Comparison of ENCODE assay signal across 8 mouse cellular contexts in the genomic region with DNA sequence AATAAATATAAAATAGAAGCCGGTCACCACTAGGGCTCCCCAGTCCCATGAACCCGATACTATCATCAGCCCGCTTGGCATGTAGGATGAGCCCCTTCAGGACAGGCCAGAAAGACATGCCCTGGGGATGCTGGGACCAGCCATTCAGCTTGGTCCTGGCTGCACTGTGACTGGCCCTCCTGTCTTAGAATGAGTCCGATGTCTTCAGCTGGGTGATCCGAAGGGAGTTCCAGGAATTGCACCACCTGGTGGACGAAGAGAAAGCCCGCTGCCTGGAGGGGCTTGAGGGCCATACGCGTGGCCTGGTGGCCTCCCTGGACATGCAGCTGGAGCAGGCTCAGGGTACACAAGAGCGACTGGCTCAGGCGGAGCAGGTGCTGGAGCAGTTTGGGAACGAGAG. TPM values are rescaled to one million over a fixed set of nuclear protein-coding genes. Genes with fewer than 3 reads are reported as not detected.
DNase-seq lines count a peak whose midpoint lies in the region; ATAC-seq and TF ChIP-seq lines count a peak whose summit lies in the region.

No protein-coding gene starts in this region.

- H3K4me3 ChIP-seq in hindbrain, embryonic 11.5 days (ENCODE audit: low read depth, low read length): no peak overlapping the region
- H3K4me3 ChIP-seq in hindbrain, embryonic 13.5 days: no peak overlapping the region
- H3K4me3 ChIP-seq in ES-Bruce4 (ENCODE audit: low read depth, low read length): no peak overlapping the region
- H3K4me3 ChIP-seq in cortical plate, adult 2 months (ENCODE audit: insufficient read depth, low read length): no peak overlapping the region
- H3K4me3 ChIP-seq in liver, embryonic 11.5 days (ENCODE audit: low read depth, low read length): no peak overlapping the region

- ATAC-seq in hindbrain, embryonic 11.5 days (ENCODE audit: low FRiP score): no peak
- no peak for ATAC-seq in hindbrain, embryonic 13.5 days (ENCODE audit: low FRiP score)
- ATAC-seq in liver, embryonic 11.5 days (replicated peaks; ENCODE audit: low FRiP score): no peak; the same call in 1 of the 2 replicates

- H3K27me3 ChIP-seq in hindbrain, embryonic 11.5 days (ENCODE audit: control insufficient read depth, insufficient read depth, low read length): no peaks in the 10 kb centered on the region
- H3K27me3 ChIP-seq in hindbrain, embryonic 13.5 days: peaks cover 7% of the 10 kb centered on the region; the same call in 1 of the 2 replicates
- no peaks in the 10 kb centered on the region for H3K27me3 ChIP-seq in ES-Bruce4 (ENCODE audit: control insufficient read depth, insufficient read depth, low read length, poor library complexity, severe bottlenecking)
- H3K27me3 ChIP-seq in liver, embryonic 11.5 days (replicated peaks; ENCODE audit: control insufficient read depth, insufficient read depth, low read length): no peaks in the 10 kb centered on the region

- H3K9me3 ChIP-seq in hindbrain, embryonic 11.5 days (ENCODE audit: control insufficient read depth, low read length): no peaks in the 10 kb centered on the region
- no peaks in the 10 kb centered on the region for H3K9me3 ChIP-seq in hindbrain, embryonic 13.5 days
- no peaks in the 10 kb centered on the region for H3K9me3 ChIP-seq in ES-Bruce4 (replicated peaks; ENCODE audit: control insufficient read depth, insufficient read depth, low read length, poor library complexity, severe bottlenecking)
- no peaks in the 10 kb centered on the region for H3K9me3 ChIP-seq in liver, embryonic 11.5 days (ENCODE audit: control insufficient read depth, low read length)

- H3K4me1 ChIP-seq in hindbrain, embryonic 11.5 days (replicated peaks; ENCODE audit: control insufficient read depth, insufficient read depth, low read length): no peaks in the 10 kb centered on the region
- H3K4me1 ChIP-seq in hindbrain, embryonic 13.5 days (replicated peaks): no peaks in the 10 kb centered on the region
- no peaks in the 10 kb centered on the region for H3K4me1 ChIP-seq in ES-Bruce4 (ENCODE audit: control insufficient read depth, insufficient read depth, low read length)
- no peaks in the 10 kb centered on the region for H3K4me1 ChIP-seq in cortical plate, adult 2 months (ENCODE audit: control insufficient read depth, insufficient read depth, low read length)
- no peaks in the 10 kb centered on the region for H3K4me1 ChIP-seq in liver, embryonic 11.5 days (replicated peaks; ENCODE audit: control insufficient read depth, insufficient read depth, low read length)

- H3K36me3 ChIP-seq in hindbrain, embryonic 11.5 days (ENCODE audit: control insufficient read depth, insufficient read depth, low read length): no peaks in the 10 kb centered on the region
- no peaks in the 10 kb centered on the region for H3K36me3 ChIP-seq in hindbrain, embryonic 13.5 days
- H3K36me3 ChIP-seq in ES-Bruce4 (ENCODE audit: control insufficient read depth, insufficient read depth, low read length, poor library complexity, severe bottlenecking): no peaks in the 10 kb centered on the region
- no peaks in the 10 kb centered on the region for H3K36me3 ChIP-seq in liver, embryonic 11.5 days (ENCODE audit: control insufficient read depth, insufficient read depth, low read length)

- no peak overlapping the region for H3K27ac ChIP-seq in hindbrain, embryonic 11.5 days (ENCODE audit: low read depth, low read length)
- no peak overlapping the region for H3K27ac ChIP-seq in hindbrain, embryonic 13.5 days
- no peak overlapping the region for H3K27ac ChIP-seq in ES-Bruce4 (ENCODE audit: insufficient read depth, low read length)
- H3K27ac ChIP-seq in cortical plate, adult 2 months (ENCODE audit: insufficient read depth, low read length): no peak overlapping the region
- H3K27ac ChIP-seq in liver, embryonic 11.5 days (ENCODE audit: low read depth, low read length): no peak overlapping the region

- no peak for TF ChIP-seq EP300 in ES-Bruce4 (IDR thresholded peaks at IDR 0.05; ENCODE audit: insufficient read depth, low read depth, low read length)

- no peak overlapping the region for H3K4me2 ChIP-seq in hindbrain, embryonic 11.5 days (replicated peaks; ENCODE audit: low read depth, low read length)
- no peak overlapping the region for H3K4me2 ChIP-seq in hindbrain, embryonic 13.5 days
- H3K4me2 ChIP-seq in liver, embryonic 11.5 days: no peak overlapping the region

- DNase-seq in hindbrain, embryonic 11.5 days (ENCODE audit: low spot score): peak; percentile 74
- DNase-seq in liver, embryonic 11.5 days (ENCODE audit: low spot score): peak; percentile 51
- DNase-seq in gastrocnemius, postnatal 4 days (ENCODE audit: low spot score in 2 of 2): no peak
- no peak for DNase-seq in urinary bladder, adult 18-20 months (ENCODE audit: low spot score in 2 of 2)
- DNase-seq in left cerebral cortex, adult 18-20 months (ENCODE audit: low spot score in 2 of 2): no peak

- WGBS in hindbrain, embryonic 11.5 days: 35% methylated on average over 12 of the region's 12 CpGs
- 32% methylated on average over 12 of the region's 12 CpGs for WGBS in hindbrain, embryonic 13.5 days
- 31% methylated on average over 12 of the region's 12 CpGs for WGBS in liver, embryonic 11.5 days

- H3K9ac ChIP-seq in hindbrain, embryonic 11.5 days (ENCODE audit: low read depth, low read length): no peak overlapping the region
- no peak overlapping the region for H3K9ac ChIP-seq in hindbrain, embryonic 13.5 days
- no peak overlapping the region for H3K9ac ChIP-seq in ES-Bruce4 (ENCODE audit: low read depth, poor library complexity, severe bottlenecking)
- H3K9ac ChIP-seq in liver, embryonic 11.5 days (ENCODE audit: low read depth, low read length): no peak overlapping the region

- peak; percentile 78 for TF ChIP-seq CTCF in ES-Bruce4 (IDR thresholded peaks at IDR 0.05; ENCODE audit: low read depth, low read length)
- TF ChIP-seq CTCF in cortical plate, adult 2 months (IDR thresholded peaks at IDR 0.05; ENCODE audit: extremely low read depth, insufficient read depth, low read length): peak; percentile 47

- TF ChIP-seq POLR2A in ES-Bruce4 (IDR thresholded peaks at IDR 0.05; ENCODE audit: insufficient read depth, low read length): no peak
- no peak for TF ChIP-seq POLR2A in cortical plate, adult 2 months (IDR thresholded peaks at IDR 0.05; ENCODE audit: extremely low read depth, insufficient read depth, low read length)

RNA-seq across cellular contexts. Expression of a gene that starts 6.2 kb away (rescaled TPM):
- 26.8 and 27.8 TPM in 2 replicates for polyA plus RNA-seq in hindbrain, embryonic 11.5 days (2014; fragmentation: Nextera tagmentation; extraction: Ambion mirVana)
- polyA plus RNA-seq in hindbrain, embryonic 13.5 days (2015; fragmentation: Nextera tagmentation; extraction: Ambion mirVana): 31.1 and 31.2 TPM in 2 replicates
- 18.8 and 21.8 TPM in 2 replicates for polyA plus RNA-seq in ES-Bruce4 (2011; ENCODE audit: insufficient read depth, insufficient read length, low read depth, missing spikeins)
- polyA plus RNA-seq in cortical plate, adult 2 months (2012; rRNA removed): 33.6 and 34.4 TPM in 2 replicates
- 32.7 and 42.2 TPM in 2 replicates for polyA plus RNA-seq in liver, embryonic 11.5 days (2014; fragmentation: Nextera tagmentation; extraction: Ambion mirVana)
- total RNA-seq in gastrocnemius, postnatal 4 days (2021): 10 to 100 TPM; 12.4 to 14.2 TPM
- 10 to 100 TPM; 20.4 to 25.0 TPM for total RNA-seq in left cerebral cortex, adult 18-20 months (2021)

RNA-seq across cellular contexts. Expression of a gene that starts 10.4 kb away (rescaled TPM):
- 0.15 TPM in 1 of 2 replicates, not detected in the other for polyA plus RNA-seq in hindbrain, embryonic 11.5 days (2014; fragmentation: Nextera tagmentation; extraction: Ambion mirVana)
- polyA plus RNA-seq in hindbrain, embryonic 13.5 days (2015; fragmentation: Nextera tagmentation; extraction: Ambion mirVana): not detected in 2 replicates
- not detected in 2 replicates for polyA plus RNA-seq in ES-Bruce4 (2011; ENCODE audit: insufficient read depth, insufficient read length, low read depth, missing spikeins)
- polyA plus RNA-seq in cortical plate, adult 2 months (2012; rRNA removed): not detected in 2 replicates
- polyA plus RNA-seq in liver, embryonic 11.5 days (2014; fragmentation: Nextera tagmentation; extraction: Ambion mirVana): not detected in 2 replicates
- not detected for total RNA-seq in gastrocnemius, postnatal 4 days (2021)
- not detected for total RNA-seq in left cerebral cortex, adult 18-20 months (2021)

RNA-seq across cellular contexts. Expression of a gene that starts 13.7 kb away (rescaled TPM):
- polyA plus RNA-seq in hindbrain, embryonic 11.5 days (2014; fragmentation: Nextera tagmentation; extraction: Ambion mirVana): 0.26 TPM in 1 of 2 replicates, not detected in the other
- 0.13 and 0.28 TPM in 2 replicates for polyA plus RNA-seq in hindbrain, embryonic 13.5 days (2015; fragmentation: Nextera tagmentation; extraction: Ambion mirVana)
- polyA plus RNA-seq in ES-Bruce4 (2011; ENCODE audit: insufficient read depth, insufficient read length, low read depth, missing spikeins): 0.49 and 0.55 TPM in 2 replicates
- 0.11 and 0.13 TPM in 2 replicates for polyA plus RNA-seq in cortical plate, adult 2 months (2012; rRNA removed)
- polyA plus RNA-seq in liver, embryonic 11.5 days (2014; fragmentation: Nextera tagmentation; extraction: Ambion mirVana): 0.40 TPM in 1 of 2 replicates, not detected in the other
- total RNA-seq in gastrocnemius, postnatal 4 days (2021): under 1 TPM; 0.32 to 0.36 TPM
- not detected for total RNA-seq in left cerebral cortex, adult 18-20 months (2021)

RNA-seq across cellular contexts. Expression of a gene that starts 30.8 kb away (rescaled TPM):
- 14.5 and 19.9 TPM in 2 replicates for polyA plus RNA-seq in hindbrain, embryonic 11.5 days (2014; fragmentation: Nextera tagmentation; extraction: Ambion mirVana)
- 11.1 TPM in 2 replicates for polyA plus RNA-seq in hindbrain, embryonic 13.5 days (2015; fragmentation: Nextera tagmentation; extraction: Ambion mirVana)
- 68.9 and 71.8 TPM in 2 replicates for polyA plus RNA-seq in ES-Bruce4 (2011; ENCODE audit: insufficient read depth, insufficient read length, low read depth, missing spikeins)
- polyA plus RNA-seq in cortical plate, adult 2 months (2012; rRNA removed): 26.6 and 26.9 TPM in 2 replicates
- polyA plus RNA-seq in liver, embryonic 11.5 days (2014; fragmentation: Nextera tagmentation; extraction: Ambion mirVana): 18.0 and 19.7 TPM in 2 replicates
- 10 to 100 TPM; 22.1 to 23.6 TPM for total RNA-seq in gastrocnemius, postnatal 4 days (2021)
- total RNA-seq in left cerebral cortex, adult 18-20 months (2021): 10 to 100 TPM; 49.2 to 51.6 TPM

Comparison
In these comparisons a context has a peak if more than half of its experiments do, and no peak if none do; other contexts are left out.
1. DNase-seq: peak in hindbrain, embryonic 11.5 days (single experiment) and liver, embryonic 11.5 days (single experiment); none in gastrocnemius, postnatal 4 days (0 of 2), urinary bladder, adult 18-20 months (0 of 2) and left cerebral cortex, adult 18-20 months (0 of 2).